Mouse (Mus musculus) thymus, postnatal 36 days (tissue): Measurements from ENCODE around the gene Sema5b.

Source experiments
- DNase-seq, 2 experiments: peaks; one replicate each; pipeline ENCODE4 v3.0.0; 2022; ENCODE audit warnings: mixed read lengths in 2 of 2

Sema5b gene

DNA sequence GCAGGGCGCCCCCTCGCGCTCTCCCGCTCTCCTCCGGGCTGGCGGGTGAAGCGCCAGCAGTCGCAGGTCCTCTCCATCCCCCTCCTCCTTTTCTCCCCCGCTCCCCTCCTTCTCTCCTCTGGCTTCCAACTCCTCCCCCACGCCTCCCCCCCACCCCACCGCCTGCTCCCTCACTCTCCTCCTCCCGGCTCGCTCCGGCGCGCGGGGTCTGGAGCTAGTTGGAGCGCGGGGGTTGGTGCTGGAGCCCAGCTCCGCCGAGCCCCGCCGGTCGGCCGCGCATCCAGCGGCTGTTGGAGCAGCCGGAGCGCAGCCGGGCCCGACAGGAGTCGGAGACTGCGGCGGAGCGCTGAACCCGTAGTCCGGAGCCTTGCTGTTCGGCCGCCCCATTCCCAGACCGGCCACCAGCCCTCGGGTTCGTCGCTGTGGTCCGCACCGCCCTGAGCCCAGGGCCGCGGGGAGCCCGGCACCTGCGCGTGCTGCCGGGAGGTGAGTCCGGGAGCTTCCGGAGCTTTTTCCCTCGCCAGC lies at the start of gene Sema5b:
TSS of gene Sema5b (plus strand) at position 29 of the 525 bp plus-strand sequence.
- DNase-seq: peak in 1 of 2 experiments; percentile 6

DNA sequence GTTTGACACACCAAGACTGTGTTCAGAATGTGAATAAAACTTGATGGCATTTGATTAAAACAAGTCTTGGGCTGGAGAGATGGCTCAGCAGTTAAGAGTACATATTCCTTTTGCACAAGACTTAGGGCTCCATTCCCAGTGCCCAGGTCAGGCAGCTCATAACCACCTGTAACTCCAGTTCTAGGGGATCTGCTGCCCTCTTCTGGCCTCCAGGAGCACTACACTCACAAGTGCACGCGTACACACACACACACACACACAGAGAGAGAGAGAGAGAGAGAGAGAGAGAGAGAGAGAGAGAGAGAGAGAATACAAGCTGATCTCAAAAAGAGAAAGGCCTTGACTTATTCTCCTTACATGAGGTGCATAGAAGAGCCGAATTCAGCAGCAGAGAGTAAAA lies 40.6 kb upstream of the Sema5b start:
- no peak for DNase-seq

DNA sequence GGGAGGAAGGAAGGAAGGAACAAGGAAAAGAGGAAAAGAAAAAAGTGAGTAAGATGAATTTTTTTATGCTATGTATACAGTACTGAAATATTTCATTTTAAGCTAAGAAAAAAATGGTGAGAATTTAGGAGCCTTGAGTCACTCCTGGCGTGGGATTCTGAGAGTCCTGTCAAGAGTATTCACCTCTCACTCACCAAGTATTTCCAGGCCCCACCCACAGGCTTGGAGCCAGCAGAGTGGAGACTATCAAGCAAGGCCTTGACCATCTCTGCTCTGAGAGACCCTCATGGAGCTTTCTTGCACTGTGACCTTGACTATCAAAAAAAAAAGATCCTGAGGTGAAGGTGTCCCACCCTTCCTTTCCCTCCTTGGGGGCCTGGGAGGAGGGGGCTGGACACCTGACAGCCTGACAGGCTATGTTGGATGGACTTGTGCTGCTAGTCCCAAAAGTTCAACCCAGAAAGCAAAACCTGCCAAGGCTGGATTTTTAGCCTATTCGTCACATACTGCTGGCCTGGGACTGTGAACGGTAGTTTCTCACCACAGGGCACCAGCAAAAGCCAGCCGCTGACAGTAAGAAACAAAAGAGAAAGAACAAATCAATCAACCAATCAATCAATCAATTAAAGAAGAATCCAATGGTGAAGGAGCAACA lies 39.7 kb upstream of the Sema5b start:
- DNase-seq: no peak

DNA sequence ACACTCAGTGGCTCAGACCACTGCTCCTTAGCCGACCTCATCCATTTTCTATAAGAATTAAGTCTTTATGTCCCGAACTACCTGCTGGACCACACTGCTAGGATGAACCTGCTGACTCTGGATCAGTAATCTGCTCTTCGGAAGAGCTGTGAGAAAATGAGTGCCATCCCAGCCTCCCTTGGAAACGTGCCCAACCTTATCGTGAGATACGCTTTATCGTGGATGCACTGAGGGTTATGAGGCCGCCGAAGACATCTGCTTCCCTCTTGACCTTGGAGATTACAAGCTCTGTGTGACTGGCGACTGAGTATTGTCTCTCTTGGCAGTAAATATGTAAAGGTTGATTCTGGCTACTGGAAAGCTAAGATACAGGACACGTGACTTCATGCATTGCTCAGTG lies 38.5 kb upstream of the Sema5b start:
- no peak for DNase-seq

DNA sequence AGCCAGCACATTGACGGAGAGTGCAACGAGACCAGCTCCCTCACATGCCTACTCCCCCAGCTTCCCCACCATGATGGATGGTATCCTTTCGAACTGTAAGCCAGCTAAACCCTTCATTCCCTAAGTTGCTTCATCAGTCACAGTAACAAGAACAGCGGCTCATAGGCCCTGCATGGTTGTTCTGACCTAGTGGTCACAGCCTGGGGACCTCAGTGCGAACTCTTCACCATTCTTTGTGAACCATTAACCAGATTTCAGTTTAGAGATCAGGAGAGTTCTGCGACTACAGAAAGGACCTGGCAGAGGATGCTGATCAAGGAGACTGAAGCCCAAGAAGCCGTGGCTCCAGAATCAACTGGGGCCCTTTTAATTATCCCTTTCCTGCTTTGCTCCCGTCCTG lies 36.7 kb upstream of the Sema5b start:
- DNase-seq: no peak

DNA sequence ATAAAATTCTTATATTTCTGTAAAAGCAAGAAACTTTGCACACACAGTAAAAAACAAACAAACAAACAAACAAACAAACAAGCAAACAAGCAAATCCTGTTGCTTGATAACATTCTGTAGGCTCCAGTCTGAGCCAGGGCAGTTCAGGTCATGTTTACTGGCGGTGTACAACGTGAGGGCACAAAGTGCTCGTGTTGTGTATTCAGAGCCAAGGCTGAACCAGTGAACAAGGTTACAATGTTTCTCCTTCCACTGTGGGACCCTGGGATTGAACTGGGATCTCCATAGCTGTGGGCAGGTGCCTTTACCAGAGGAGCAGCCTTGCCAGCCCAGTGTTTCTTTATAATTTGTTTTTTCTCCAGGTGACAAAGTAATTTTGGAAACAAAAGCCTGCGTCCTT lies 35.2 kb upstream of the Sema5b start:
- DNase-seq: no peak

DNA sequence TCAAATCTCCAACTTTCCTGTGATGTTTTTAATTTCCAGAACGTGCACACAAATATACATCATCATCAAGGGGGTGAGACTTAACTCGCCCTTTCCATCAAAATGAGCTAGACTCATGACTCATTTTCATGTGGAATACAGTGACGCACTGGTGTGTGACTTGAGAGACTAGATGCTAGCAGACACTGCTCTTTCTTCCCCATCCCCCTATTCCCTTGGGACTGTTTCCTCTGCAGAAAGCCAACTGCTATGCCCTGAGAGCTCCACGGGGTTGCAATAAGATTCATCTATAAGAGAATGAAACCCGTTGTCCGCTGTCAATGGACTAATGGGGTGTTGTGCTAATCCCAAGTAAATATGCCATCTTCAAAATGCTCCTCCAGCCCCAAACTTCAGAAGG lies 32.4 kb upstream of the Sema5b start:
- DNase-seq: no peak

DNA sequence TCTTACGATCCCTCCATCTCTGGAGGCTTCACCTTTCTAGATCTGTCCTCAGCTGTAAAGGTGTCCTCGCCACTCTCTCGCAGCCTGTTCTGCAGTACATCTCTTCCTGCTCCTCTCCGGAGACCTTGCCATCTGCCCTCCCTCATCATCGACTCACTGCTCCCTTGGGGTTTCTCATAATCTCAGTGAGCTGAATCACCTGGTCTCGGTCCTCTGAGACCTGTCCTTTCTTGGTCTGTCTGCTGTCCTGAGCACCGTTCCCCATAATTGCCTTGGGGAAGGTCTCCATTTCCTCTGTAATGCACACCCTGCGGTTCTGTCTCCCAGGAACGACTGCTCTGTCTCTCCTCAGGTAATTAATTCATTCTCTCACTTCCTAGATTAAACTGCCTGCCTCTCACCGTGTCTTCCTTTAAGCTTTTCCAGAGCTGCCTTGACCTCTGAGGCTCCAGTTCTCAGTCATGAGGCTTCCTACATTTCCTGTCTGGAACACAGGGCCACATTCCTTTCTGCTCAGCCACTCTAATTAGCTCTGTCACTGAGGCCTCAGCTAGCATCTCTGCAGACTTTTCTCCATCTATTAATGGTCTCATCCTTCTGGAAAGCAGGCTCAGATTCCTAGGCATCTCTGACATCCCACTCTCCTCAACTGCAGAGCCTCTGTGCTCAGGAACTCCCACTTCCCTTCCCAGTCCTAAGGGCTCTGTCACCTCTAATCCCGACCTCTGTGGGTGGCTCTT lies 31.4 kb upstream of the Sema5b start:
- no peak for DNase-seq

DNA sequence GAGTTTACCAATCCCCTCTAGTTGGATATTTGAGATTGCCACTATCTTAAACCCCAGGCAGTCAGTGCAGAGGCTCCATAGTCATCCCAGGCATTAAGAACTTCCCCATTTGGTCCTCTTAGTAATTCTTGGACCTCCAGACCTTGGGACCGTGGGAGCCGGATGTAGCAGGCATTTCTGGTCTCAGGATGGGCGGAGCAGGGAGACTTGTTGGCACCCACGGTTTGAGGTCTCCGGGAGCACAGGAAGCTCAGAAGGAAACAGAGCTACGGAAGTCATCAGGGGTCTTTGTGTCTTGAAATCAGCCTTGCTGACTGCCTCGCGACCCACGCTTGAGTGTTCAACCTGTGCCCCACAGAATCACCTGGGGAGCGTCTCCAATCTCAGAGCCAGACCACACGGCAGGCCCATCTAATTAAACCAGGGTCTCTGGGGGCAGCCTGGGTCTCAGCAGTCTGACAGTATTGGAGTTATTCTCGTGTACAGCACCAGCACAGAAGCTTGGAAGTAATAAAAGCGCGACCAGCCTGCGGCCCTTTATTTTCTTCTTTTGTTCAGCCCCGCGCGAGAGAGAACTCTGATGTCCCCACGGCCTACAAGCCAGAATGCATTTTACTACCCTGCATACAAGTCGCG lies 24.9 kb upstream of the Sema5b start:
- no peak for DNase-seq

DNA sequence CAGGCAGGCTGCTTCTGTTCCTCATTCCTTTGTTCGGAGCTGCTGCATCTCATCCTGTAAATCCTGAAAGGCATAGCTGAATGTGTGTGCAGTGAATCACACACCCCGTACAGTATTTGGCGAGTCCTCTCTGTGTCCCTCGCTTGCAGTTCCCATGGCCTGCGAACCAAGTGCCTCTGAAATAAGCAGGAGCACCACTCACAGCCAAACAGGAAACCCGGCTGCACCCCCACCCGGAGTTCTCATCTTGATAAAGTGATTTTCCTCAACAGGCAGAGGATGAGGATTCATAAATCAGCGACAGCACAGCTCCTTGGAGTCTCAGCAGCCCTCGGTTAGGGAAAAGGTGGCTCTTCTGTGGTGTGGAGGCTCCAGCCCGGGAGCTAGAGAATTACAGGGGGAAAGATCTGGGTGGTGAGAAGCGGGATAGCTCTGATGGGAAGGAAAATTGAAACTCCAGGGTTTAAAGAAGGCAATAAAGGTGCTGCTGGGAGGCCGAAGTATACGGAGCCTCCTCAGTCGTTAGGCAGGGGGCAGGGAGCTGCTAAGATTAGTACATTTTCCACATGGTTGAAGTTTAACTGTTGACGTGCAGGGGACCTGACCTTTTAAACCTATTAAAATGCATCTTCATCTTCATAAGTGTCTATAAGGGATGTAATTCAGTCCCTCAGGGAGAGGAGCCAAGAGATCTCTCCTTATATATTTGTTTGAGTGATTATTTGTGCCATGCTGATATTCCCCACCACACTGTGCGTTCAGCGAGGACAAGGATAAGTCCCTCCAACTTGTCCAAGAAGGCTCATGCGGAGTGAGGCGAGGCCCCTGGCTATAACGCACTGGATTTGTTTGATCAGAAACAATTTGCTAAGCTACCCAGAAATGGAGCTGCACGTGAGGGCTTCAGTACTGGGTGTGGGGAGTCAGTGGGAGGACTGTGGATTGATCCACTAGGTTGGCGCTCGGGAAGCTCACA lies 22.7 kb upstream of the Sema5b start:
- DNase-seq: no peak

DNA sequence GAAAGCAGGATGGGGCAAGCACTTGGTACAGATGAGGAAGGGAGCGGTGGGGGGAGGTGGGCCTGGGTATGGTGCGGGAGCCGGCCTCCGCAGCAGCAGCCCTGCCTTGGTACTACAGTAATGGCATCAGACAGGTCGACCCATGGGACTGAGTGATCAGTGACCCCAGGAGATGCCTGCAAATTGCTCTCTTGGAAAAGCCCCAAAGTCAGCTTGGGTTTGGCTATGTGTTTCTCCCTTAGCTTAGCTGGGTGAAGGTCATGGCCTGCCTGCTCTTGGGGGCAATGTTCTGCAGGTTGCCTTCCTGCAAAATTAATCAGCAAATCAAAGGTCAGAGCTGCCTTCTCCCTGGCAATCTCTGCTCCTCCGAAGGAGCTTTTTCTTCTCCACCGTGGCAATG lies 21.7 kb upstream of the Sema5b start:
- no peak for DNase-seq

DNA sequence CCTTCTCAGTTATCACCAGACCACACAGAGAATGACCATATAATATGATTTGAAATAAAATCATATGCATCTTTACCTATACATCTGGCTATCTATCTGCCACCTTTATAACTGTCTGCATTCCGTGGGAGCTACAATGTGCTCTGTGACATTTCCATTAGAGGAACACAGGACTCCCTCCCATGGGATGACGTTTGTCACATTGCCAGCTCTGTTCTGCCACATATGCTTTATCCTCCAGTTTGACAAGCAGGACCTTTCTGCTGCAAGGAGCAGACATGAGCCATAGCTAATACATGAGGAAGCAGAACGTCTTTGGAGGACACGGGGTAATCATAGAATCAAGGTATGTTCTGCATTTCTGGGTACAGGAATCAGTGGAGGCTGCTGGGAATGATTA lies 16.7 kb upstream of the Sema5b start:
- no peak for DNase-seq

DNA sequence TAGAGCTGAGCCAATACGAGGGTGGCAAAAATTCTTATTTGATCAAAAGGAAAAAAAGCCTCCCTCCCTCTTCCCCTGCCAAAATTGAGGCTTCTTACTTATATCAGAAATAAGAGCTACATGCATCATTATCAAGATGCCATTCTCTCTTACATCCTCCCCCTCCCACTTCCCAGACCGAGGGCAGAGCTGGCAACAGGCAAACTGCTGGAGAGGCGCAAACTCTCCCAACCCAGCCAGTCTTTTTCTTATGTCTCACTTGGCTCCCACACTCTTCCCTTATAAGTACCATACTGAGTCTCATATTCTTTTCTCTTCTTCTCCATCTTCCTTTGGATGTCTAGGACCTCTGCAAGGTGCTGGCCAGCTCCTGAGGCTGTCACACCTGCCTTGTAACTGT lies 6.3 kb upstream of the Sema5b start:
- no peak for DNase-seq

DNA sequence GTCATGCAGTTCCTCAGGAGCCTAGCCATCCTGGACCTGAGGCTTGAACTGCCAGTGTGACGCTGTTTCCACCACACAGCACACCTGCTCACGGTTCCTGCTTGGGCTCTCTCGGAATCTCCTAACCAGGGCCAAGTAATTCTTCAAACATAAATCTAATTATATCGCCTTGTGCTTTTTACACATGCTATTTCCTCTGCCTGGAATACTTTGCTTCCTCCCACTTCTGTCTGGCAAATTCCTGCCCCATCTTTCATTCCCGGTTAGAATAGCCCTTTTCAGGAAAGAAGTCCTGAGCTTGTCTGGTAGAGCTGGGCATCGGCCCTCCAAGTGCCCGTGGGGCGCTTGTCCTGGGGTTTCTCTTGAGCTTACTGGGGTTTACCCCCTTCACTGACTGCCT lies 3.3 kb upstream of the Sema5b start:
- no peak for DNase-seq

DNA sequence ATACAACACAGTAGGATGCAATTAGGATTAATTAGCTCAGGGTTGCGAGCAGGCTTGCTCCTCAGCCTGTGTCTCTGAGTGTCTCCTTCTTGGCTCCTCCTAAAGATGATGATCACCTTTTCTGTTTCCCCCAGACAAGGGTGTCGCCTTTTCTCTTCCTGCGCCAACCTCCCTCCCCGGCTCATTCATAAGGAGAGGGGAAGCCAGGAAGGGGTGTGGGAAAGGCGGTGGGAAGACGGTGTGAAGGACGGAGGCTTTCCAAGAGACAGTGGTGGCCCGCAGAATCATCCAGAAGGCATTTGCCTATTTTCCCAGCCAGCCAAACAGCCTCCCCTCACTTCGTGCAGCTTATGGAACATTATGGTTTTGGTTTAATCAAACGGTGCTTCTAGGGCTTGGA lies 1.9 kb upstream of the Sema5b start:
- DNase-seq: no peak

DNA sequence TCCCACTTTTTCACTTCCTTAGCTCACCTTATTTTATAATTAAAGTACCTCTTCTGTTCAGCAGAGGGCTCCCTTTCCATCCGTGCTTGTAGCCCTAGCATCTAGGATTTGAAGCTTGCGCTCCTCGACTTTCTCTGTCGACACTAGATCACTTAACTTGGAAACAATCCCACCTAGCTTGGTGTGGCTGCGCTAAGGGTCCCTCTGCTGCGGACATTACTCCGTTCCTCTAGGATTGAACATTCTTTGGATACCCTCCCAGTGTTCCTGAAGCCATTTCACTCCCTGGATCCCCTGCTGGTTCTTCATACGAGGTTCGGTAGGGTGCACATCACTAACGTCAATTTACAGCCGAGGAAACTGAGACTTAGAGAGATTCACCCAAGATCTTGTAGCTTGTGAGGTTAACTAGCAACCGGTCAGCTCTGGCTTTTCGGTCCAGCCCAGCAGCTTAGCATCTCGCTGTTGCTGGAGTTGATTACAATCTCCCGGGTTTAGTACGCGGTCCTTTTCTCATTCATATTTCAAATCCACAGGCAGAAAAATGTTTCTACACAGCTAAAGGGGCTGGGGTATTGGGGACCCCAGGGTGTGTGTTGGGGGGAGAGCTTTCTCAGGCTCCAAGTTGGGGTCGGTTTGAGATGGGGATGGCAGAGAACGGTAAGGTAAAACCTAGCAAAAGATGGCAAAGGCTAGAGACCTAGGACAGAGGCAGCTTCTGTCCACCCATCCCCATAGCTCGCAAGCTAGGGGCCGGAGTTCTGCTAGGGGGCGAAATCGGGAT lies 420 bp upstream of the Sema5b start:
- DNase-seq: no peak

DNA sequence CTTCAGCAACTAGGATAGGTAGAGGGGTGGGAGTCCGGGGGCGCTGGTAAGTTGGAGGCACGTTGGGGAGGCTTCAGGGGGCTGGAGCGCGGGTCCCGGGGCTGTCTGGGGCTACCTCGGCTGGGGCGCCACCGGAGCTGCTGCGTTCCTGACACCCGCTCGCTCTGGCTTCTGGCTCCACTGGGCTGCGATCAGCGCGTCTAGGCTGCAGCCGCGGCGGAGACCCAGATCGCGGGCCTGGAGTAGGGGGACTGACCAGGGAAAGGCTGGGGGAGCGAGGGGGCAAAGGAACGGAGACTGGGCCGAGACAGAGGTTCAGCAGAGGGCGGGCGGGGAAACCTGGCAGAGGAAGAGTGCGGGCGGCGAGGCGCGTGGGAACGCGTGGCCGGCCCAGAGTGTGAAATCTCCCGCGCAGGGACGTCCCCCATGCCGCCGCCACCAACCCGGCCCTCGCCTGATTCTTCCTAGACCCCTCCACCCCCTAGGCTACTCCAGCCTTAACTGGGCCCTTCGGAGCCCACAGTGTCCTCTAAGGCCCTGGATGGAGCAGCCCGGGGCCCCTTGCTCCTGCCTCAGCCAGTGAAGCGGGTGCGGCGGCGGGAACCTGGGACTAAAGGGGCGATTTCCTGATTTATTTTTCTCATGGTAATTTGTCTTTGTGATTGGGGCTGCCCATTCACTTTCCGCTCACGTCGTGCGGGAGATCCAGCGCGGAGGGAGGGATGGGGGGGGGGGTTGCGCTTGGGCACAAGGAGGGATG lies 896 bp downstream of the Sema5b start:
- no peak for DNase-seq

DNA sequence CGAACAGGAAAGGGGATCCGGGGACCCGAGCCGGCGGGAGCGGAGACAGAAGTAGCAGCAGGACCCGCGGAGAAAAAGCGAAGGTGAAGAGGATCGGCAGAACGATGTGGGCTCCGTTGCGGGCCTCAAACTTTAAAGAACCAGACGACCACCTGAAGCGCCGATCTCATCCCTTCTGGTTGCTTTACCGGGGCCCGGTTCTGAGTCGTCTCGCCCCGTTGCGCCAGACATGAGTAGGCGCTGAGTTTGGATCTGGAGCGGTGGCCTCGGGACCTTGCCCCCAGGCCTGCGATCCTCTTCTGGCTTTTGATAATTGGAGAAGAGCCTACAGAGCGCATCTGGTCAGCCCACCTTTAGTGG lies 1.5 kb downstream of the Sema5b start:
- no peak for DNase-seq

DNA sequence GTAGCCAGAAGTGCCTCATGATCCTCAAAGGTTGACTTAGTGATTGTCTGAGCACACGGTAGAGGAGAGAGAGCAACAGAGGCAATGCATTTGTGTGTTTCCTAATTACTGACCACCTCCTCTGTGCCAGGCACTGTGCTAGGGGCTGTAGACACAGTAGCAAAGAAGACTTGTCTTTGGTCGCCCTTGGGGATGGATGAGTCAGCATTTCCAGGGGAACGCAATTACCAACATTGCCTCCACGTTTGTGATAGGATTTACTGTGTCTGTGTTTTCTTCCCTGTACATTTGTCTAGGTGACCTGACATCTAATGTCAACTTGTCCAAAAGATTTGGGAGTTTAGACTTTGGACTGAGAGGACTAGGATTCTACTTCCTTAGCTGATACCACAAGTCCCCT lies 4.8 kb downstream of the Sema5b start:
- DNase-seq: no peak

DNA sequence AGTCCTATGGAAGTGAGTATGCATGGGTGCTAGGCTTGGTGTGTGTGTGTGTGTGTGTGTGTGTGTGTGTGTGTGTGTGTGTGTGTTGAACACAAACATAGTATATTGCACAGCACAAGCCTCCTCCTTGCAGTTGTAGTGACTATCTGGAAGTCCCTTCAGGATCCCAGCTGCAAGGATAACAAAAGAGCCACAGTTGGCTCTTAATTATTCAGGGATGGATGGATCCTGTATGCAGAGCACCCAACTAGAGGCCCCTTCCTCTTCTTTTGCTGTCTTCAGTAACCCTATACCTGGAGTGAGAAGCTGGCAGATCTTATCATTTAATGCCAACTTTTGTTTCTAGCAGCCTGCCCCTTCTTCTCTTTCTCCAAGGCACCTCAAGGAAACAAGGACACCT lies 7.0 kb downstream of the Sema5b start:
- no peak for DNase-seq

DNA sequence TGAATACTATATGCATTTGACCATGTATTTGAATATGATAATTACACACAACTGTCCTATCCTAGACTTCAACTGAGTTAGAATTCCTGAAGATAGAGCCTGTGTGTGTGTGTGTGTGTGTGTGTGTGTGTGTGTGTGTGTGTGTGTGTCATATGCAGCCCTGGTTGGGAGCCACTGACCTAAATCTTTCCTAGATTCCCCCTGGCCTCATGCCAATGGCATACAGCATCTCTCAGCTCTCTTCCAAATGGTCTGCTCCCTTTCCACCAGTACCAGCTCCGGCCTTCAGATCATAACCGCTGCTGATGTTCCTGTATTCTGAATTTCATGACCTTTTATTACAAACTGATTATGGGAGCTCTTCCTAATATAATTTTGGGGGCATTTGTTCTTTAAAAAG lies 8.4 kb downstream of the Sema5b start:
- no peak for DNase-seq
